Mouse (Mus musculus): ENCODE measurements around the gene Rprd1b.

GRCm38 (mm10) chr2:158071633-158071995, 43.3 kb downstream of the Rprd1b start:
- TF ChIP-seq POLR2A (IDR thresholded peaks at IDR 0.05; ENCODE audit: insufficient read length, low read depth) (no peak), MAX (IDR thresholded peaks at IDR 0.05; ENCODE audit: low read depth) (no peak), TCF12 (IDR thresholded peaks at IDR 0.05; ENCODE audit: insufficient read depth, poor library complexity, severe bottlenecking) (no peak), E2F4 (IDR thresholded peaks at IDR 0.05; ENCODE audit: insufficient read depth) (no peak), CEBPB (IDR thresholded peaks at IDR 0.05; ENCODE audit: insufficient read depth, poor library complexity, severe bottlenecking) (no peak), SRF (IDR thresholded peaks at IDR 0.05; ENCODE audit: control insufficient read depth, insufficient read length, low read depth) (no peak), USF1 (IDR thresholded peaks at IDR 0.05; ENCODE audit: low read depth) (no peak), MYOG (IDR thresholded peaks at IDR 0.05; ENCODE audit: control insufficient read depth in 1 of 3, insufficient read depth in 1 of 3, insufficient read length in 2 of 3, low read depth in 2 of 3) (no peak), POLR2AphosphoS2 (IDR thresholded peaks at IDR 0.05; ENCODE audit: insufficient read length, low read depth) (no peak), MYOD1 (IDR thresholded peaks at IDR 0.05; ENCODE audit: control insufficient read depth in 1 of 3, insufficient read length in 2 of 3, low read depth in 2 of 3) (no peak)
